Mouse (Mus musculus) yolk sac, embryonic 10.5 days (tissue): Measurements from ENCODE around the gene Uchl4.
"Not testable (repeated sequence)": the region's sequence is repeated elsewhere in the genome, so short reads cannot be mapped to it uniquely, and the experiment has no call there.

Source experiments
- DNase-seq: peaks from one replicate; pipeline ENCODE4 v3.0.0-alpha.2; 2017; ENCODE audit warnings: low spot score

The Uchl4 gene

DNA sequence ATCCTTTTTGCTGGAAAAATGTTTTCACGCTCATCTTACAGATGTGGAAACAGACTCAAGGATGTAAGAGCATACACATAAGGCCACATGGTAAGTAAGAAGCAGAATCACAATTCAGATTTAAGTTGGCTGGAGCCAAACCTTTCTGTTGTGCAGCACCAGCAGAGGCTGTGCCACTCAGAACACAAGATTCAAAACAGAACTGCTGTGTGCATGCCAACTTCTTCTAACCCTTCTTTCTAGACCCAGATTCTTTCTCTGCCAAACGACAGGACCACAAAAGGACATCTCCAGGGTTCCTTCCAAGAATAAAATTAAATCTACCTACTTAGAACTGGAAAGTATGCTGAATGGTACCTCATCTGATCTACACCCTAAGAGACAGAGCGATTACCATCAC is 3.3 kb upstream of the Uchl4 start:
- no peak for DNase-seq

DNA sequence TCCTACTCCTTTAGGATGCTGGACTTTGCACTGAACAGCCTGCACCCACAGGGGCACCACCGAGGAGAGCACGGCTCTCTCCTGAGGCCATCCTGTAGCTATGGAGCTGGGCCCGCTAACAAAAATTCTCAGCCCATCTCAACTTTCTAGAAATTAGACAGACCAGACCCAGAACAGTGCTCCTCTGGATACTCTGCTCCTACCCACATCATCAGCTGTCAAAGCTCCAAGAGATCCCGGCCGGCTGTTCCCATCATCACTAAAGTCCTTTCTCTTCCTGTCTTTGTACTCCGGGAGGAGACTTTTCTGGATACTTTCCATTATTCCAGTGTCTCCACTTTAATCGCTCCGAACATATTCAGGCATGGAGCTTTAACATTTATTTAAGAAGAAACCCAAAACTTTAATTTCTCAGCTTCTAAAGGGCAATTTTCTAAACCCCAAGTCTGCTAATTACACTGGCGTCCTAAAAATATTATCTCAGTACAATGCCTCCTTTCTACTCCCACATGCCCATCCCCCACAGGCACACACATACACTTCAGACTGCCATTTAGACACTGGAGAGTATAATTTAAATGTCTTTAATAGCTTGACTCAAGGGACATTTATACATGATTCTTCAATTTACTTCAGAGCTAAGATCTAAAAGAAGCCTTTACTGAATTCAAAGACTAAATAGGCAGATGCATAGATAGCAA is 2.6 kb upstream of the Uchl4 start:
- no peak for DNase-seq

DNA sequence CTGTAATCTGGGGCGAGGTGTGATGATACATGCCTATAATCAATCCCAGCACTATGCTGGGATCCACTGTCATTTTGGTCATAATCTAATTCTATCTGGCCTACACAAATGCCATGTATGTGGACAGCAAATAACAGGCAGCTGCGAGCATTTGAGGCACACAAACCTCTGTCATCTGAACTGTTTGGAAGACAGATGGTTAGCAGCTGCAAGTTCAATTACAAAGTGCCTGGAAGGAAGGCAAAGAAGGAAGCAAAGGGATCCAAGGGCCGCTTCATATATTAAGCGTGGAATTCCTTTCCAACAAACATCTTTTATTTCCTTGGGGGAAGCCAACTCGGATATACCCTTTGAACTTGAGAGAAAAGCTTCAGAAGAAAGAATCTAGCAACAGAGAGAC is 1.3 kb upstream of the Uchl4 start:
- DNase-seq: no peak

DNA sequence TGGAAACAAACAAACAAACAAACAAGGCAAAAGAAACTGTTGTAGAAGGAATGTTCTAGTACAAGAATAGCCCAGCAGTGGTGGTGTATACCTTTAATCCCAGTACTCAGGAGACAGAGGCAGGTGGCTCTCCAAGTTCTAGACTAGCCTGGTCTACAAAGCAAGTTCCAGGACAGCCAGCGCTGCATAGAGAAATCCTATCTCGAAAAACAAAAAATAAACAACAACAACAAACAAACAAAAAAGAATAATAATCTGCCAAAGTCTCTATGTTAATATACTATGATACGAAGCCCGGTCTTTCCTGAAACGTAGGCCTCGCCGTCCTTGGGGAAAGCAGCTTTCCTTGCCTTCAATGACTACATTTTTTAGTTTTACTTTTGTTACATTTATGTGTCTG is 1.1 kb downstream of the Uchl4 start:
- DNase-seq: no peak

DNA sequence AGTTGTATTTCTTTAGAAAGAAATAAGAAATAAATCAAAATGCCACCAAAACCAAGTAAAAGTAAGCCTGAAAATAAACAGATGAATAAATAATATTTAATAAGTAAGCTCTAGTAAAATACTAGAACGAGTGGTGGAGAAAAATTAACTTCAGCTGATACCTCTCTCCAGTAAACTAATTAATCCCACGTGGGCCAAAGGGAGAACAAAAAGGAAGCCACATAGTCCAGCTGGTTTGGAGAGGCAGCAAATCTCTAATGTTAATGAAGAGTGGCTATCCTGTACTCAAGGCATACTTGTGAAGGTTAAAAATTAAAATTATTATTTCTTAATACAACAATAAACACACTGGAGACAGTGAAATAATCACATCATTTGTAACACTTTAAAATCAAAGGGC is 5.1 kb downstream of the Uchl4 start:
- no peak for DNase-seq

DNA sequence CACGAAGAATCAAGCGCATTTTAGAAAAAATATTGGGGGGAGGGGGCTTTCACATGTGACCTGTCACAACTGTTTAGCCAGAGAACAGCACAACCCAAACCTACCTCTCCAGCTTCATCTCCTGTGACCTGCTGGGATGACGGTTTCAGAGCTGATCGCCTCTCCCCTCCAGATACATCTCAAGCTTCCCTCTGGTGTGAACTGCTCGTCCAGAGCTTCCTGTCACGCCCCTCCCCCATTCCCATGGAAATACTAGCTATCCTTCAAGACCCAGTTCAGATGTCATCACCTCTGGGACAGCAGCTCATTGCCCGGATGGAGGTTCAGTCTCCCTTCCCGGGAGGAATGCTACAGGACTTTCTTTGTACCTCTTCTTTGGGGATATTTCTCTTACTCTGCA is 5.7 kb downstream of the Uchl4 start:
- DNase-seq: peak; percentile 45

DNA sequence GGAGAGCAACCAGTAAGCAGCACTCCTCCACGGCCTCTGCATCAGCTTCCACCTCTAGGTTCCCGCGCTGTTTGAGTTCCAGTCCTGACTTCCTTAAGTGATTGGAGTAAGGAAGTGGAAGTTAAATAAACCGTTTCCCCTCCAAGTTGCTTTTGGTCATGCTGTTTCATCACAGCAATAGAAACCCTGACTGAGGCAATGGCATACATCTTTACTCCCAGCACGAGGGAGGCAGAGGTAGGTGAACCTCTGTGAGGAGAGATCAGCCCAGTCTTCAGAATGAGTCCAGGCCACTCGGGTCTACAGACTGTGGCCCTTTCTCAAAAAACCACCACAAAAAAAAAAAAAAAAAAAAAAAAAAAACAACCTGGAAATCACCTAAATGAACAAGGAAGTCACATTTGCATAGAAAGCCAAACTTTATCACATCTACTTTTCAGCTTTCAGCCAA is 7.4 kb downstream of the Uchl4 start:
- DNase-seq: no peak

DNA sequence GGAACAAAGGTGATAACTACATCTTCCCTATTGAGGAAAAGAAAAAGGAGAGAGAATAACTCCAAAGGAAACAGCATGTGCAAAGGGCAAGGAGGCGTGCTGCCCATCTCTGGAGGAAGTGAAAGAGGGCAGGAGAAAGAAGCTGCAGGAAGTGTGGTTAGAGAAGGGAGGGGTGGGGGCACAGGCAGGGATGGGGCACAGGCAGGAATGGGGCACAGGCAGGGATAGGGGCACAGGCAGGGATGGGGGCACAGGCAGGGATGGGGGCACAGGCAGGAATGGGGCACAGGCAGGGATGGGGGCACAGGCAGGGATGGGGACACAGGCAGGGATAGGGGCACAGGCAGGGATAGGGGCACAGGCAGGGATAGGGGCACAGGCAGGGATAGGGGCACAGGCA is 14.4 kb downstream of the Uchl4 start:
- no peak for DNase-seq

DNA sequence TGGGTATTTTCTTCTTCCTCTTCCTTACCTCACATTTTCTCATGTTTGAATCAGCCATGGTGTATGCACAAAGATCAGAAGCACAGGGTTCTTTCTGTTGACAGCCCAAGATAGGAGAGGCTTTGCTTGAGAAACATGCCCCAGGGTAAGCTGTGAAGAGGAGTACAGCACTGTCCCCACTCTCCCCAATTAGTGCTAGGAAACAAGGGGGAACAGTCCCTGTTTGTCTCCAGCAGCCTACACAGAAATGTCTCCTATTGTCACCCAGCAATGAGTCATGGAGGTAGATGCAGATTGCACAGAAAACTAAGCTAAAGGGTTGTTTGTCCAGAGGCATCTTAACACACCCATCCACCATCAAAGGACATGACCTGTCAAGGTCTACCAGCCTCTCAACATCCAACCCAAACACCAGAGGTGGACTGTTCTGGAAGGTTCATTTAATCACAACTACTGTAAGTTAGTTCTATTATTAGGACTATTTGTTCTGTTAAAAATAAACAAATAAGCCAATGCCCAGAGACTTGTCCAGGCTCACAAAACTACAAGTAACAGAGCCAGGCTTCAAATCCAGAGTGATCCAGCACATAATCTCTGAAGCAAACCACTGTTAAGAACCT is 15.2 kb downstream of the Uchl4 start:
- DNase-seq: no peak

DNA sequence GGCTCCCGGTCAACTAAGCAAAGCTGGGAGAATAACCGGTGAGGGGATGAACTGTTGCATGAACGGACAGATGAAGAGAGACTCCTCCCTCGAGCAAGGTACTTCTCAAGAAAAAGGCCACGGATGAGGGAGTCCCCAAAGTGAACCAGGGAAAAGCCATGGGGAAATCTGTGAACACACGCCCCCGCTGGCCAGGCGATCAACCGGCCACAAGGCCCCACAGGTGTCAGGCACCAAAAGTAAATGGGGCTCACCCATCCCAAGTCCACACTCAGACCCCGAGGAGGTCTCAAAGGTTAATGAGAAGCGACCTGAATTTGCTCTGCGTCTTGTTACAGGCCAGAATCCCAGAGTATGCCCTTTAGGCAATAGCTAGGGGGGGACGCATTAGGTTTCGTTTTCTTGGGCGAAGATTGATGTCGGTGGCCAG is 17.6 kb downstream of the Uchl4 start:
- DNase-seq: peak; percentile 58

DNA sequence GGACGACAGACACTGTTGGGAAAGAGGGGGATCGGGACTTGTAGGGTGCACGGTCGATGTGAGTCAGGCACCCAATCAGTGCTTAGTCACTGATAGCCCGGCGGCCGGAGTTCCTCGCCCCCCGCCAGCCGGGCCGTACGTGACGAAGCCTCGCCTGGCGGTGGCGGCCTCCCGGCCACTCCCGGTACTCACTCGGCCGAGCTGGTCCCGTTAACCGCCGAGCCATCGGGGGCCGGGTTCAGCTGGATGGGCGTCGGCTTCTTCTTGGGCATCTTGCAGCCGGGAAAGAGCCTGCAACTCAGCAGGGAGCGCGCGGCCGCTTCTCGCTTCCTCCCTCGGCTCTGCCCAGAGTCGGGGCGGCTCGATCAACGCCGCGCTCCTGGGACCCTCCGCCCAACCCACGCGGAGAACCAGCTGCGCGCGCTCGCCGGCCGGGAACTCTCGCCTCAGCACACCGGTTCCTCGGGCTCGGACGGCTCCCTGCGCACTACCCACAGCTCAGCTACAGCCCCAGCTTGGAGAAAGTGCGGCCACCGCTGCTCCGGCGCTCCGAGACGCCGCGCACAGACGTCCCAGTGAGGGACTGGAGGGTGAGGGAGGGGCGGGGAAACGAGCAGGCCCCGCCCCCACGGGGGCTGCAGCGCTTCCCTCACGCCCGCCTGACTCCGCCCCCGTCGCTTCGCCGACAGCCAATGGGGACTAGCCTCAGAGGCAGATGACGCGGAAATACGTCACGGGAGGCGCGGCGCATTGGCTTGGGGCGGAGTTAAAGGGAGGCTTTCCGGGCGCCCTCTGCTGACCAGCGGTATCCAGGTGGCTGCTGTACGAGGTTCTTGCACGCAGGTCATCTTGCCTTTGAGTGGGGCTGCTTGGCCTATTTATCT is 18.3 kb downstream of the Uchl4 start, which contains the start of gene Map2k1:
TSS of gene Map2k1 (minus strand) at position 611 of the 884 bp plus-strand sequence.
- DNase-seq: peak; percentile 99

DNA sequence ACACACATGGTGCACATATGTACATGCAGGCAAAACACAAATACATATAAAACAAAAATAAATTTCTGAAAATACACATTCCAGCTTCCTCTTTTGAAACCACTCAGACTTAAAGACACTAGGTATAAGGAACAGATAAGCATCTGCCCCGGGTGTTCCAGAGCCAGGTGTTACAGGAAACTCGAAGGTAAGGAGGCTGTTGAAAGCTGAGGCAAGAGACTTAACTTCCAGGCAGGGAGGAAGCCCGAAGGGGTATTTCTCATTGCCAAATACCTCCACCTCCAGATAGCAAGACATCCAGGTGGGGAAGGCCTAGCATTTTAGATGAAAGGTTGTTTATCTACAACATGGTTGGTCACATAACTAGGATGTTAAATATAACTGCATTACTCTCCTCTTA is 20.4 kb downstream of the Uchl4 start:
- DNase-seq: no peak

DNA sequence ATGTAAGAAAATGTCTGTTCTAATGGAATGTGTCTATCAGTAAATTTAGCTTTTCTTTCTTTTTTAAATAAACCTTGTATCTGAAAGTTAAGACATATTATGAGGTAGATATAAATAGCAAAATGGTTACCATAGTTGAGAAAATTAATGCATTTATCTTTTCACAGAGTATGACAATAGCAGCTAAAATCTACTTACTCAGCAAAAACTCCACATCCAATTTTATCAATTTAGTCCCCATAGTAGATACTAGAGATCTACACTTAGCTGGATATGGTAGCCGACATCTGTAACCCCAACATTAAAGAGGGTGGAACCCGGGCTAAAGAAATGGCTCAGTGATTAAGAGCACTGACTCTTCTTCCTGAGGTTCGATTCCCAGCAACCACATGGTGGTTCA is 21.2 kb downstream of the Uchl4 start:
- DNase-seq: no peak

DNA sequence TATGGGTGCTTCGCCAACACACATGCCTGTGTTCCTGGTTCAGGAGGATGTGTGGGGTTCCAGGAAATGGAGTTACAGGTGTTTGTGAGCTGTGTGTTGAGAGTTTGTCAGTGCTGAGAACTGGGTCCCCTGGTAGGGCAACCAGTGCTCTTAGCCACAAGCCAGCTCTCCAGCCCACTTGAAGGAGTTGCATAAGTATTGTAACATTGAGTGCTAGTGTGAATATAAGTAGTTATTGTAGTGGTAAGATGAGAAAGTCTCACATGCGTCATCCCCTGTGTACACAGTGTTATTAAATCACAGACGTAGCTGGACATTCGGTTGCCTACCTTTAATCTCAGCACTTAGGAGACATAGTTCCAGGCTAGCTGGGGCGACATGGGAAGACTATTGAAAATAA is 24.9 kb downstream of the Uchl4 start:
- DNase-seq: no peak

DNA sequence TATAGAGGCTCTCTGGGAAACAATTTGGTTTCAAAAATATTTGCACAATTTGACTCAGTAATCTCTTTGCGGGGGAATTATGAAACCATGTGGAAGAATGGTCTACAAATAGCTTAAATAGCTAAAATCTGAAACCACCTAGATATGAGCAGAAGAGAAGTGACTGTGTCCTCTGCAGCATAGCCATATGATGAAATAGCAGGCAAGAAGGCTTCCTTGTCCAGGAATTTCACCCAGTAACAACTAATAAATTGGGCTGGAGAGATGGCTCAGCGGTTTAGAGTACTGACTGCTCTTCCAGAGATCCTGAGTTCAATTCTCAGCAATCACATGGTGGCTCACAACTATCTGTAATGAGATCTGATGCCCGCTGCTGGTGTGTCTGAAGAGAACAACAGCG is 26.0 kb downstream of the Uchl4 start:
- no peak for DNase-seq

DNA sequence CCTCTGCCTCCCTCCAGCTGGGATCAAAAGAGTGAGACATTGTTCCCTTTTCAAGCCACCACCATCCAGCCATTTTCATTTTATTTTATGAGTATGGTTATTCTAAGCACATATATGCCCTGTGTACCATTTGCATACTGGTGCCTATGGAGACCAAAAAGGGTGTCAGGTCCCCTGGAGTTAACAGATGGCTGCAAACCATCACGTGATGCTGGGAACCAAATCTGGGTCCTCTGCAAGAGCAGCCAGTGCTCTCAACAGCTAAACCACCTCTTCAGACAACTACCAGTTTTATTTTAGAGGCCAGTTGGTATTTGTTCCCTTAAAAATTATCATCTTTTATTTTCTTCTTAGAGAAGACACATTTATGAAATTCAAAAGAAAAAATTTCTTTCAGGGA is 29.8 kb downstream of the Uchl4 start:
- no peak for DNase-seq

DNA sequence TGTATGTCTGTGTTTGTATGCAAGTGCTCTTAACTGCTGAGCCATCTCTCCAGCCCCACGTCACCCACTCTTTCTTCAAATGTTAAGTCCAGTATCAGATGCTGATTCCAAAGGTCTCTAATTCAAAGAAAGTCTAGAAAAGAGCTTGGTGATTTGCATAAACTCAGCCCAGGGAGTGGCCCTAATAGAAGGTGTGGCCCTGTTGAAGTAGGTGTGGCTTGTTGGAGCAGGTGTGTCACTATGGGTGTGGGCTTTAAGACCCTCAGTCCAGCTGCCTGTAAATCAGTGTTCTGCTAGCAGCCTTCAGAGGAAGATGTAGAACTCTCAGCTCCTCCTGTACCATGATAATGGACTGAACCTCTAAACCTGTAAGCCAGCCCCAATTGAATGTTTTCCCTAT is 32.2 kb downstream of the Uchl4 start:
- no peak for DNase-seq

DNA sequence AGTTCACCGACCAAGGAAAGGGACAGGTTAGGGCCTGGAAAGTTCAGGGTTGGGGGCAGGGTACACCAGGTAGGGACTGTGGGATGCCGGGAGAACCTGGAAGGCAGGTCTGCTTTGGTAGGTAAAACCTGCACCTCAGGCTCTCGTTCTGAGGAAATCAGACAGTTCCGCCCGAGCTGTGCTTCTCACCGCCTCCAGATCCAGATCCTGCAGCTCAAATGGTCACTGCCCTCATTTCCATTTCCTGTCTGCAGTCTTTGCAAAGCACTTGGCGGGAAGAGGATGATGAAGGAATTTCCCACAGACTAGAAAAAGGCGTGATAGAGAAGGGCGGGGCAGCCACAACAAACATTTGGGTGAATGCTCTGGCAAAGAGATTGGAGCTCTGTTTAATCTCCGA is 33.2 kb downstream of the Uchl4 start:
- no peak for DNase-seq

DNA sequence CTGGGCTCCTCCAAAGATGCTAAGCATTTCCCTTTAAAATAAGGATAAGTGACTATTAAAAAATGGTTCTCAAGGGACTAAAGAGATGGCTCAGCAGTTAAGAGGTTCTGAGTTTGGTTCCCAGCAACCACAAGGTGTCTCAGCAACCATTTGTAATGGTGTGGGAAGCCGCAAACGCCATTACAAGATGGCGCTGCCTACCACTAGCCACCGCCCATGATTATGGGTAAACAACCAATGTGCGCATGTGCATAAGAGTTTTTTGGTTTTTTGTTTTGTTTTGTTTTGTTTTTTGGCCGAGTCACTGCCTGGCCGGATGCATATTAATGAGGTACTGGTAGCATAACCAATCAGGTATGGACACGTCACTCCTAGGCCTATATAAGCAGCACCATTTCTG is 33.8 kb downstream of the Uchl4 start:
- DNase-seq: not testable (repeated sequence)

DNA sequence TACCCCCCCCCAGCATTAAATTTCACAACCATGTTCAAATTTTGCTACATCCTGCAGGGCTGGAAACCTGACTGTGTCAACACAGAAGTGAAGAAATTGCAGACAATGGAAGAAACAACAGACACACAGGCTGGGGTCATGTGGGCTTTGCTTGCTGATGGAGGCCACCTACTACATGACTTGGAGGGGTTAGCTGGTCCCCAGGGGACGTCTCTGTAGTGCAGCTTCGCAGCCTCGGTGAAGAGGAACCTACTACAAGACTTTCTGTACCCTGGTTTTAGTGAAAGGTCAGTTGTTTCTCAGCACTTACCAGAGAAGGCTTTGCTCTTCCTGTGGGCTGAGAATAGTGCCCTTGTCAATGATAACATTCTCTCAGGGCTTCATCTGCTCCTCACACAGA is 36.2 kb downstream of the Uchl4 start:
- no peak for DNase-seq

DNA sequence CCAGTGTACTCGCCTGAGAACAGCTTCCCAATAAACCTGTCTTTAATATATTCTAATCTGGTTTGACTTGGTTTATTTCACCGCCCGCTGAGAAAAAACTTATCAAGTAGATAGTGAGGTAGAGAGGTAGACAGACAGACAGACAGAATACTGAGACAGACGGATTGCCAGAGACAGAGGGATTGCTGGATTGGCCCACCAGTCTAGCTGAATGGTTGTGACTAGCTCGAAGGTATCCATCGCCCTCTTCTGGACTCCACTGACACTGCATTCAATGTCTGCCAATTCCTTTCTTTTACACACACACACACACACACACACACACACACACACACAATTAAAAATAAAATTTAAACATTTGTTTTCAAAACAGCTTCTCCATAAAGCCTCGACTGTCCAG is 37.6 kb downstream of the Uchl4 start:
- peak; percentile 25 for DNase-seq

DNA sequence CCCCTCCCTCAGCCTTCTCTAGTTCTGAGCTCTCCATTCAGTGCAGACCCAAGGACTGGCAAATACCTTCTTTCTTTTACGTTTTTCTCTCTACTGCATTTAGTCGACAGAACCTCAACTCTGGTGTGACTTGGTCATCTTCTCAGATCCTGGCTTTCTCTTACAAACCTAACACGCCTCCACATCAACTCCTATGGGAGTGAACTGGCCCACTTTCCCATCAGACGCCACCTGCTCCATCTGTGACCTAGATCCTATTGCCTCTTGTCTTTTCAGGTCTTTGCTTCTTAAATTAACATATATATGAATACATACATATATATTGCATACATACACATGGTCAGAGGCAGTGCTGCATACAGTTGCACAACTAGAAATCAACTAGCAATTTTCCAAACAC is 38.8 kb downstream of the Uchl4 start:
- no peak for DNase-seq

DNA sequence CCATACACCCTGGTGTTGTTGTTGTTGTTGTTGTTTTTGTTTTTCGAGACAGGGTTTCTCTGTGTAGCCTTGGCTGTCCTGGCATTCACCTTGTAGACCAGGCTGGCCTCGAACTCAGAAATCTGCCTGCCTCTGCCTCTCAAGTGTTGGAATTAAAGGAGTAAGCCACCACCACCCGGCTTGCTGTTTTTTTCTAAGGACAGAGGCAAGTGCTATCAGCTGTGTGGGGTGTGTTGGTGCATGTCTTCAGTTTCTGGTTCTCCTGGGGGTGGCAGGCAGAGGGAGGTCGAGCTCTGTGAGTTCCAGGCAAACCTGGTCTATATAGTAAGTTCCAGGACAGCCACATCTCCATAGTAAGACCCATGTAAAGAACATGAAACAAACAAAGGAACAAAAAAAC is 39.3 kb downstream of the Uchl4 start:
- no peak for DNase-seq
